Mouse (Mus musculus) spleen, adult 18-20 months (tissue): ENCODE results near the gene Fbxw7.
"Not testable (repeated sequence)": the region's sequence is repeated elsewhere in the genome, so short reads cannot be mapped to it uniquely, and the experiment has no call there.

ENCODE experiments used
- DNase-seq, 2 experiments: peaks; one replicate each; pipeline ENCODE4 v3.0.0; 2022; ENCODE audit warnings: mixed read lengths in 2 of 2

Gene Fbxw7

DNA sequence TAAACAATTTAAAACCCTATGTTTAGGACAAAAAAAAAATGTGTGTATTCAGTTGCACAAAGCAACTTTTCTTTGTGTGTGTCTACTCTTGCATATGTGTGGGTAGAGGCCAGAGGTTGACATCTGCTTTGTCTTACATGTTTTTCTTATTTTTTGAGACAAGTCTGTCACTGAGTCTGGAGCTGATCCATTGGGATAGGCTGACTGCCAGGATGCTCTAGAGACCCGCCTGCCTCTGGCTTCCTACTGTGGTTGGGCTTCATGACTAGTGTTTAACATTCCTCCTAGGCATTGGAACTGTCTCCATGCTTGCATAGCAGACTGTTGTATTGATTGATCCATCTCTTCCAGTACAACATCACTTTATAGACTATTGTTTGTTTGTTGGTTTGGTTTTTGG, 14.3 kb downstream of the Fbxw7 start:
- no peak for DNase-seq

GRCm38 (mm10) chr3:84836029-84836428, 21.0 kb downstream of the Fbxw7 start:
- no peak for DNase-seq

- no peak for DNase-seq
Measured at GRCm38 (mm10) chr3:84837984-84838383, 22.9 kb downstream of the Fbxw7 start.

GRCm38 (mm10) chr3:84839499-84839898, 24.4 kb downstream of the Fbxw7 start:
- no peak for DNase-seq

GRCm38 (mm10) chr3:84841271-84841670, 26.2 kb downstream of the Fbxw7 start:
- no peak for DNase-seq

- DNase-seq = no peak
Measured at GRCm38 (mm10) chr3:84842793-84843192, 27.7 kb downstream of the Fbxw7 start.

- peak in 1 of 2 experiments; percentile 27 for DNase-seq
Measured at GRCm38 (mm10) chr3:84843594-84843993, 28.5 kb downstream of the Fbxw7 start.

GRCm38 (mm10) chr3:84848798-84849197, 33.7 kb downstream of the Fbxw7 start:
- DNase-seq = no peak

DNA sequence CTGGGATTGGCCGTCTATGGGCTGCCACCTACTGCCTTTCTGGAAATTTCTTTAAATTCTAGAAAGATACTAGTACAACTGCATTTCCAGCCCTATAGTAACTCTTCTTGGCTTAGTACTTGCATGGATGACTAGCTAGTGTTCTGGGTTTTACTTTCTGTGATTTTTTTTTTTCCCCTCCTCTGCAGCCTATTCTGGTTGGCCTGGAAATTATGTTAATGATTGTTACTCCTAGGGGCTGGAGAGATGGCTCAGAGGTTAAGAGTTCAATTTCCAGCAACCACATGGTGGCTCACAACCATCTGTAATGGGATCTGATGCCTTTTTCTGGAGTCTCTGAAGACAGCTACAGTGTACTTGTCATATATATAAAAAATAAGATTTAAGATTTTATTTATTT, 35.4 kb downstream of the Fbxw7 start:
- DNase-seq = no peak

DNA sequence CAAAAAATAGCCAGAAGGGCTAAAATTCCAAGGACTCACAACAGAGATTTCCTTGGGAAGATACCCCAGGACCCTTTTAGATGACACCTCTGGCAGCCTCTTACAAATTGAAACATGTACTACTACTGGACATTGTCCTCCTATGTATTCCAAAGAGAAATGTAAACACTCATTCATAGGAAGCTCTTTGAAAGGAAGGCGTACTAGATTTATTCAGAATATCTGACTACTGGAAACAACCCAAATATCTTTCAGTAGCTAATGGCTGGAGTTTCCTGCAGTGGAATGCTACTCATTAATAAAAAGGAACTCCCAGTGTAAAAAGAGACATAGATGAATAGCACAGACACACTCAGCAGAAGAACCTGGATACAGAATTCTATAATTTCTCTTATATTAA, 36.7 kb downstream of the Fbxw7 start:
- DNase-seq = no peak

- no peak for DNase-seq
Measured at GRCm38 (mm10) chr3:84852877-84853276, 37.8 kb downstream of the Fbxw7 start.

DNA sequence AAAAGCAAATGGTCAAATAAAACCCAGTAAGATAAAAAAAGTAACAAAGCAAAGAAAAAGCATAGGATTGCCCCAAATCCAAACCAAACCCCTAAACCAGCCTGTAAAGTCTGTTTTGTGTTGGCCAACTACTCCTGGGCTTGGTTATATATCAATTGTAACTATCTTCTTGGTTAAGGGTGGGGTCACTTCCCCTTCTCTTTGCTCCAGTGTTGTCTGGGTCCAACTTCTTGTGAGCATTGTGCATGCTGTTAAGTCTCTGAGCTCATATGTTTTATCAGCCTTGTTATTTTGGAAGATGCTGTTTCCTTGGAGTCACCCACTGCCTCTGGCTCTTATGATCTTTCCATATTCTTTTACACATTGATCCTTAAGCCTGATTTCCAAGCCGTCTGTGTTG, 39.4 kb downstream of the Fbxw7 start:
- no peak for DNase-seq

DNA sequence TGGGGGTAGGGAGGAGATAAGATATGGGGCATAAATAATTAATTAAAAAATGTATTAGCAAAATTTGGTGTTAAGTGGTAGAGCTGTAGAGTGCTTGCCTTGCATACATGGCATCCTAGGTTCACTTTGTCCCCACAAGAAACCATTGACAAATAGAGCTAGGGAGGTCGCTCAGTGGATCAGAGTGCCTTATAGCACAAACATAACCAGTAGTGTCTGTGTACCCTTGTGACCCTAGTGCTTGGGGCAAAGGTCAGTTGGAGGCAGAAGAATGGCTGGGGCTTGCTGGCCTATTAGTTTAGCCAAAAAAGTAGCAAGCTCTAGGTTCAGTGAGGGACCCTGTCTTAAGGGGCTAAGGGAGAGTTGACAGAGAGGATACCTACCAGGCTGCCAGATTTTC, 45.6 kb downstream of the Fbxw7 start:
- no peak for DNase-seq

- not testable (repeated sequence) for DNase-seq
Measured at GRCm38 (mm10) chr3:84861817-84862216, 46.7 kb downstream of the Fbxw7 start.

DNA sequence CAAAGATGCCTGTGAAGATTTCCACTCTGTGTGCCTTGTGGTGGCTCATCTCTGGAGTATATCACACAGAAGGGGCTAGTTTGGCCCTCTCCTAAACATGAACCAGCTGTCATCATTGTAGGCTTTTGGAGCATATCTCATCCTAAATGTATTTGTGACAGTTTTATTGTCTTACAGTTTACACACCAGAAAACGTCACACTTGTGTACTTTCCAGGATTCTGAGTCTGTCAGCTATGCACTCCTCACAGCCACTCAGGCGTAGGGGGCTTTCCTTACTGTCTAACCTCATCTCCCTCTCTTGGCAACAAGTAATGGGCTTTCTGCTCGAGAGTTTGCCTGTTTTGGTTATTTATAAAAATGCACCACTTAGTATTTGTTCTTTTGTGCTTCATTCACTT, 50.6 kb downstream of the Fbxw7 start:
- DNase-seq = no peak

DNA sequence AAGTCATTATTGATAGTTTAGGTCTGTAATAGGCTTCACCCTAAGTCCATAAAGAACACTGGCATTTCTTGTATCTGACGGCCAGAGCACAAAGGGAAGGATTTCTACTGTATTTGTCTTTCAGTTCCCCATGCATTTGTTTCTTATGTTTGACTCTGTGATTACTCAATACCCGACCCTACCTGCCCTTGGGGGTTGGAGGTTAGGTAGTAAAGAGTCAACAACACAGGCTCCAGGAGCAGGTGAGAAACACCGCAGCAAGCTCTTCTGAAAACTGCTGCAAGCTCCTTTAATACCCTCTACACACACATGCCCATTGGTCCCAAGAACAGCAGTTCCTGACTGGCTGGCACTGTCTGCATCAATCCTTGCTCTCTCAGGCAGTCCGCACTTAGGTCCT, 51.8 kb downstream of the Fbxw7 start:
- DNase-seq = no peak

DNA sequence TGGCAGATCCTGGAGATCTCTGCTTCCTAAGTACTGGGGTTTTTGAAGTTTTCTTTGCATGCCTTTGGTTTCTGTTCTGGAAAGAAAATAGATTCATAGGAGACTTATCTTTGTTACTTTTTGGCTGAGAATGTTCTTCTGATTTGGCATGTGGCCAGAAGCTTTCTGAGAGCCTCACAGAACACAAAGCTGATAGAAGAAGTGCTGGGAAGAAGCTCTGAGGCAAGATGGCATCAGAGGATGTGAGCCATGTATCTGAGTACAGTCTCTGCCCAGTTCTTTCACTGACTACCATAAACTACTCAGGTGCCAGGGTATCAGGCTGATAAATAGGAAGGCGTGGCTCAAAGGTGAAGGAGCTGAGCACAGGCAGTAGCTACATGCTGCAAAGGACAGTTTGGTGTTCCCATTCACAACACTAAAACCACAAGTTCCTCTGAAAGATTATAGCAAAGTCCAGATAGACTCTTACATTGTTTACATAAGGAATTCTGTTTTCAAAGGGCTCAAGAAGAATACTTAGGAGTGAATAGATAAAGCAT, 52.4 kb downstream of the Fbxw7 start:
- no peak for DNase-seq

- no peak for DNase-seq
Measured at GRCm38 (mm10) chr3:84867991-84868390, 52.9 kb downstream of the Fbxw7 start.

GRCm38 (mm10) chr3:84870126-84870525, 55.1 kb downstream of the Fbxw7 start:
- no peak for DNase-seq

DNA sequence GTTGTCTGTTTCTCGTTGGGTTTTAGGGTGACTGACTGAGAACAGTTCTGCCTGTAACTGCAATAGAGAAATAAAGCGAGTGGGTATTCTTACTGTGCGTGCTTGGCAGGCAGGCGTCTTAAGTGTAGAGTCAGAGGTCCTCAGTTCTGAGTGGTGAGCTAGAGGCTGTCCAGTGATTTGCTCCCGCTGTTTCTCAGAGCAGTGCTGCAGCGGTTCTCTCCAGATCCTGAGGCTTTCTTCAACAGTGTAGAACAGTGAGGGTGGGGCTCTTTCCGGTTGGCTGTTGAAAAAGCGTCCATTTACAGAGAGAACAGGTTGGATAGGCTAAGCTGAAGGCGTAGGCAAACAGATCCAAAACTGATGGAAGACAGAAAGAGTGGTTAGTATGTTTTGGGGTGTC, 60.2 kb downstream of the Fbxw7 start:
- DNase-seq = no peak

DNA sequence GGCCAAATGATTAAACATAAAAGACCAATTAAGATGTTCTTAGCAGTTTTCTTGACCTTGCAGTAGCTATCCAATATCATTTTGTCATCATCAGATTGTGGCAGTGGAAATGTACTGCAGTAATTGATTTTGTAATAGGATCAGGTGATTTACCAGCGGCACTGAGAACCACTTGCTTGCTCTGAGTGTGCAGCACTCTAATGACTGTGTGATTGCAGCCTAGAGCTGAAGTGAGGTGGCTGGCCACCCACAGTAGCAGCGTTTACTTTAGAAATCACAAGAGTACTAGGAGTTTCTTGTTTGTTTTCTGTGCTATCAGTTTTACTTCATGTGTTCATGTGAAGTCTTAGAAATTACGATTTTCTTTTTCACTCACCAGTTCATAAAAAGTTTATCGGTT, 61.1 kb downstream of the Fbxw7 start:
- no peak for DNase-seq

DNA sequence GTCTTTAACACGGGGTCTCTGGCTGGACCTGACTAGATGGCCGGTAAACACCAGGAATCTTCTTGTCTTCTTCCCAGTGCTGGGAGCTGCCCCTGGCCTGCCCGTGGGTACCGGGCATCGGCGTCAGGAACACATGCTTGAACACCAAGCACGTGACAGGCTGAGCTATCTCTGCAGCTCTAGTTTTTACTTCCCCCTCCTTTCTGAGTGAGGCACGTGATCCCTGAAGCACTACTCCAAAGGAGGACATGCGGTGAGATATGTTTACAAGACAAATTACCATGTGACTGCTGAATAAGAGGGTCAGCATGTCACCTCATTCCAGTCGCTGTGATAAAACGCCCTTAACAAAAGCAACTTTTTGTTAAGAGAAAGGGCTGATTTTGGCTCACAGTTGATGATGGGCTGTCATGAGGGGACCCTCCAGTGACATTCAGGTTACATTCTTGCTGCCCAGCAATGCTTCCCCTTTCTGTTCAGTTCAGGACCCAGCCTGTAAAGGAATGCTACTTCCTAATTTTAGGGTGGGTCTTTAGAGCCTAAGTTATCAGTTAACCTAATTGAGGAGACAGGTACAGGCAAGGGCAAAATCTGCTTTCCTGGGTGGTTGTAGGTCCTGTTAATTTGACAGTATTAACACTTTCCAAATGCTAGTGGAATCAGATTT, 68.9 kb downstream of the Fbxw7 start:
- peak; percentile 11 to 31 for DNase-seq

- no peak for DNase-seq
Measured at GRCm38 (mm10) chr3:84889648-84890047, 74.6 kb downstream of the Fbxw7 start.

DNA sequence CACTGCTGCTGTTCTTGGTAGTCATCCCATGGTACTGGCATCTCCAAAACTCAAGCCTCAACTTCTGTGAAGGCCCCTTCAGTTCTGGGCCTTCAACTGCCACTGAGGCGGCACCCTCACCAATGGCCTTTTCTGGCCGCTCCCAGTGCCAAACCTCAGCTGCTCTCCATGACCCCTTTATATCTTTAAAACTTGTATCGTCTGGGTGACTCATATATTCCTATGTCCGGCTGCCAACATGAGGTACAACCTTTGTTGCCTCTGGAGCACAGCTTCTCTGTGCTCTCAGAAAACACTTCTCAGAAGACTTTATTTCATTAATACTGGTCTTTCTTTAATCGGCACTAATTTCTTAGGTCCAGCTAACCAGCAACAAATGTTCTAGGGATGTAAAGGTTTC, 75.9 kb downstream of the Fbxw7 start:
- DNase-seq = no peak

GRCm38 (mm10) chr3:84897952-84898351, 82.9 kb downstream of the Fbxw7 start:
- DNase-seq = no peak
